Mouse (Mus musculus) intestine, embryonic 14.5 days (tissue): ENCODE measurements around the gene Utf1. TPM values are rescaled to one million over a fixed set of nuclear protein-coding genes. Genes with fewer than 3 reads are reported as not detected.
A peak's percentile ranks its signal among the peaks of the same experiment; 100 is the strongest.

ENCODE experiments used
- ATAC-seq: fragments of 200-750 bp; cut with Nextera tagmentation; replicated peaks from 2 replicates; pipeline ENCODE4 v1.8.0; 2017; ENCODE audit warnings: low read depth, moderate number of reproducible peaks, moderate TSS enrichment, moderate library complexity; ENCODE audit not compliant: low FRiP score, low TSS enrichment
- DNase-seq: peaks from one replicate; pipeline ENCODE4 v3.0.0-alpha.2; 2018; ENCODE audit warnings: low spot score
- H3K27ac ChIP-seq: fragments of 300-500 bp; sonication (generic); 2 replicates; pipeline ENCODE4 v1.5.1; 2014; ENCODE audit warnings: low read depth, mild to moderate bottlenecking, control low read depth
- H3K27me3 ChIP-seq: fragments of 300-500 bp; sonication (generic); replicated peaks from 2 replicates; pipeline ENCODE4 v1.6.1; 2014; ENCODE audit warnings: low read length, control low read depth; ENCODE audit not compliant: control insufficient read depth, insufficient read depth
- H3K36me3 ChIP-seq: fragments of 300-500 bp; sonication (generic); 2 replicates; pipeline ENCODE4 v1.6.1; 2014; ENCODE audit warnings: low read length, control low read depth; ENCODE audit not compliant: control insufficient read depth, insufficient read depth
- H3K4me1 ChIP-seq: fragments of 300-500 bp; sonication (generic); replicated peaks from 2 replicates; pipeline ENCODE4 v1.6.1; 2014; ENCODE audit warnings: low read length, control low read depth, mixed read lengths; ENCODE audit not compliant: control insufficient read depth, insufficient read depth
- H3K4me2 ChIP-seq: fragments of 300-500 bp; sonication (generic); 2 replicates; pipeline ENCODE4 v1.6.1; 2014; ENCODE audit warnings: low read length
- H3K4me3 ChIP-seq: fragments of 300-500 bp; sonication (generic); 2 replicates; pipeline ENCODE4 v1.5.1; 2014; ENCODE audit warnings: low read depth, low read length, control low read depth, mixed read lengths
- H3K9ac ChIP-seq: fragments of 300-500 bp; sonication (generic); 2 replicates; pipeline ENCODE4 v1.6.1; 2014; ENCODE audit warnings: mild to moderate bottlenecking, low read length
- H3K9me3 ChIP-seq: fragments of 300-500 bp; sonication (generic); 2 replicates; pipeline ENCODE4 v1.6.1; 2016; ENCODE audit warnings: low read length, control low read depth; ENCODE audit not compliant: control insufficient read depth
- WGBS: fragments of 180-500 bp; shearing (Covaris S2); extraction: QIAGEN DNeasy Blood & Tissue Kit; methylation state at CpG from one replicate; pipeline ENCODE4 v1.1.7; 2014; 5-methylcytosine and 5-hydroxymethylcytosine counted together
- polyA plus RNA-seq: library from polyadenylated mRNA; unstranded; fragments of >200 nt; fragmentation: Nextera tagmentation; extraction: Ambion mirVana; gene quantifications from 2 replicates; pipeline ENCODE4 v1.2.1, GENCODE M21; 2014

Gene Utf1
- not detected in 2 replicates for polyA plus RNA-seq

- peak within 1 kb of the TSS; percentile 51 for H3K4me2 ChIP-seq
- 1% methylated on average over 58 of the region's 59 CpGs for WGBS
- H3K4me3 ChIP-seq, result peak within 1 kb of the TSS; percentile 32
- ATAC-seq, result peak; percentile 56
- H3K27ac ChIP-seq, result no peak within 1 kb of the TSS
- 0 out of 2 replicates have a peak, but pooled peaks cover 4% of the 10 kb centered on the region for H3K4me1 ChIP-seq
- no peaks in the 10 kb centered on the region for H3K36me3 ChIP-seq
- H3K27me3 ChIP-seq, result peaks cover 65% of the 10 kb centered on the region
- peak; percentile 73 for DNase-seq
- no peak within 1 kb of the TSS for H3K9ac ChIP-seq
- no peaks in the 10 kb centered on the region for H3K9me3 ChIP-seq
Measured at GRCm38 (mm10) chr7:139943674-139944281, at the start of gene Utf1. Utf1 (plus strand) TSS chr7:139943789.

GRCm38 (mm10) chr7:139894655-139895557, 48.7 kb upstream of the Utf1 start, which contains the start of gene Kndc1:
Kndc1 (plus strand) TSS chr7:139894696.
- Histone ChIP-seq H3K4me3 (peak within 1 kb of the TSS; percentile 43), H3K4me2 (peak within 1 kb of the TSS; percentile 81), H3K36me3 (no peaks in the 10 kb centered on the region), H3K27me3 (peaks cover 42% of the 10 kb centered on the region), H3K9me3 (no peaks in the 10 kb centered on the region), H3K4me1 (no peaks in the 10 kb centered on the region; the same call in 1 of the 2 replicates), H3K27ac (no peak within 1 kb of the TSS), H3K9ac (0 out of 2 replicates have a peak within 1 kb of the TSS, but pooled peaks have one; percentile 25)
- ATAC-seq, result peak; percentile 40
- no peak for DNase-seq
- WGBS, result 1% methylated on average over 50 of the region's 50 CpGs

GRCm38 (mm10) chr7:139896271-139896670, 47.3 kb upstream of the Utf1 start:
- WGBS, result 85% methylated on average over 7 of the region's 7 CpGs
- H3K36me3 ChIP-seq, result no peaks in the 10 kb centered on the region
- ATAC-seq, result no peak

GRCm38 (mm10) chr7:139896796-139897195, 46.8 kb upstream of the Utf1 start:
- Histone ChIP-seq H3K9me3 (no peaks in the 10 kb centered on the region), H3K27ac (no peak overlapping the region), H3K36me3 (no peaks in the 10 kb centered on the region), H3K4me3 (no peak overlapping the region), H3K4me1 (no peaks in the 10 kb centered on the region; the same call in 1 of the 2 replicates), H3K27me3 (peaks cover 42% of the 10 kb centered on the region), H3K4me2 (no peak overlapping the region), H3K9ac (no peak overlapping the region)
- WGBS, result 85% methylated on average over 7 of the region's 7 CpGs
- DNase-seq (no peak), ATAC-seq (no peak)

More at GRCm38 (mm10) chr7:139896271-139896670, 47.3 kb upstream of the Utf1 start:
- H3K4me2 ChIP-seq, result no peak overlapping the region
- no peak overlapping the region for H3K4me3 ChIP-seq
- no peak for DNase-seq
- H3K27me3 ChIP-seq, result peaks cover 42% of the 10 kb centered on the region
- H3K27ac ChIP-seq, result no peak overlapping the region
- H3K4me1 ChIP-seq, result no peaks in the 10 kb centered on the region; the same call in 1 of the 2 replicates
- no peaks in the 10 kb centered on the region for H3K9me3 ChIP-seq
- H3K9ac ChIP-seq, result no peak overlapping the region

- DNase-seq, result no peak
- H3K27ac ChIP-seq, result no peak overlapping the region
- 63% methylated on average over 2 of the region's 2 CpGs for WGBS
- H3K4me2 ChIP-seq, result no peak overlapping the region
- ATAC-seq, result no peak
- H3K4me1 ChIP-seq, result no peaks in the 10 kb centered on the region; the same call in 1 of the 2 replicates
- no peak overlapping the region for H3K9ac ChIP-seq
- peaks cover 34% of the 10 kb centered on the region for H3K27me3 ChIP-seq
- H3K9me3 ChIP-seq, result no peaks in the 10 kb centered on the region
- H3K36me3 ChIP-seq, result no peaks in the 10 kb centered on the region
- no peak overlapping the region for H3K4me3 ChIP-seq
Measured at GRCm38 (mm10) chr7:139898606-139899005, 45.0 kb upstream of the Utf1 start.

- no peak overlapping the region for H3K4me2 ChIP-seq
- peaks cover 27% of the 10 kb centered on the region for H3K27me3 ChIP-seq
- ATAC-seq, result no peak
- no peaks in the 10 kb centered on the region; the same call in 1 of the 2 replicates for H3K4me1 ChIP-seq
- no peaks in the 10 kb centered on the region for H3K9me3 ChIP-seq
- DNase-seq, result no peak
- H3K27ac ChIP-seq, result no peak overlapping the region
- no peak overlapping the region for H3K9ac ChIP-seq
- no peak overlapping the region for H3K4me3 ChIP-seq
- 79% methylated on average over 7 of the region's 7 CpGs for WGBS
- no peaks in the 10 kb centered on the region for H3K36me3 ChIP-seq
Measured at GRCm38 (mm10) chr7:139899505-139899904, 44.1 kb upstream of the Utf1 start.

- 95% methylated on average over 7 of the region's 7 CpGs for WGBS
- ATAC-seq (no peak), DNase-seq (no peak)
- no peak overlapping the region for H3K4me2 ChIP-seq
- peaks cover 8% of the 10 kb centered on the region; the same call in 1 of the 2 replicates for H3K4me1 ChIP-seq
- H3K4me3 ChIP-seq, result no peak overlapping the region
- no peaks in the 10 kb centered on the region for H3K36me3 ChIP-seq
- H3K27me3 ChIP-seq, result peaks cover 18% of the 10 kb centered on the region
- no peaks in the 10 kb centered on the region for H3K9me3 ChIP-seq
- no peak overlapping the region for H3K27ac ChIP-seq
- no peak overlapping the region for H3K9ac ChIP-seq
Measured at GRCm38 (mm10) chr7:139900456-139900855, 43.1 kb upstream of the Utf1 start.

GRCm38 (mm10) chr7:139900896-139901295, 42.7 kb upstream of the Utf1 start:
- Histone ChIP-seq H3K4me3 (no peak overlapping the region), H3K27me3 (peaks cover 15% of the 10 kb centered on the region; the same call in 1 of the 2 replicates), H3K9ac (no peak overlapping the region), H3K27ac (no peak overlapping the region), H3K9me3 (no peaks in the 10 kb centered on the region), H3K36me3 (no peaks in the 10 kb centered on the region), H3K4me1 (peaks cover 13% of the 10 kb centered on the region; the same call in 1 of the 2 replicates), H3K4me2 (no peak overlapping the region)
- DNase-seq (no peak), ATAC-seq (no peak)
- WGBS, result 79% methylated on average over 6 of the region's 6 CpGs
